Mouse (Mus musculus) midbrain, embryonic 14.5 days (tissue): ENCODE measurements around the gene Vac14. TPM values are rescaled to one million over a fixed set of nuclear protein-coding genes. Genes with fewer than 3 reads are reported as not detected.

Experiments
- ATAC-seq: fragments of 200-750 bp; cut with Nextera tagmentation; 2 replicates; pipeline ENCODE4 v1.8.0; 2017; ENCODE audit warnings: moderate number of reproducible peaks, moderate library complexity; ENCODE audit not compliant: low FRiP score, low TSS enrichment
- DNase-seq: peaks from one replicate; pipeline ENCODE4 v3.0.0-alpha.2; 2015
- H3K27ac ChIP-seq: fragments of 300-500 bp; sonication (generic); replicated peaks from 2 replicates; pipeline ENCODE4 v1.5.1; 2014; ENCODE audit warnings: mild to moderate bottlenecking, low read depth, low read length, moderate library complexity
- H3K27me3 ChIP-seq: fragments of 300-500 bp; sonication (generic); 2 replicates; pipeline ENCODE4 v1.6.1; 2014; ENCODE audit warnings: low read length, control low read depth, mixed read lengths; ENCODE audit not compliant: control insufficient read depth, insufficient read depth
- H3K36me3 ChIP-seq: fragments of 300-500 bp; sonication (generic); 2 replicates; pipeline ENCODE4 v1.6.1; 2014; ENCODE audit warnings: low read length, control low read depth; ENCODE audit not compliant: control insufficient read depth, insufficient read depth
- H3K4me1 ChIP-seq: fragments of 300-500 bp; sonication (generic); 2 replicates; pipeline ENCODE4 v1.6.1; 2014; ENCODE audit warnings: mild to moderate bottlenecking, antibody characterized with exemption, low read length, control low read depth; ENCODE audit not compliant: control insufficient read depth, insufficient read depth
- H3K4me2 ChIP-seq: fragments of 300-500 bp; sonication (generic); 2 replicates; pipeline ENCODE4 v1.6.1; 2014; ENCODE audit warnings: mild to moderate bottlenecking, low read length, moderate library complexity
- H3K4me3 ChIP-seq: fragments of 300-500 bp; sonication (generic); replicated peaks from 2 replicates; pipeline ENCODE4 v1.5.1; 2014; ENCODE audit warnings: low read depth, low read length
- H3K9ac ChIP-seq: fragments of 300-500 bp; sonication (generic); replicated peaks from 2 replicates; pipeline ENCODE4 v1.6.1; 2014; ENCODE audit warnings: mild to moderate bottlenecking, low read length, moderate library complexity
- H3K9me3 ChIP-seq: fragments of 300-500 bp; sonication (generic); 2 replicates; pipeline ENCODE4 v1.6.1; 2016; ENCODE audit warnings: low read length, control low read depth, mixed read lengths; ENCODE audit not compliant: control insufficient read depth
- WGBS: fragments of 180-500 bp; shearing (Covaris S2); extraction: QIAGEN DNeasy Blood & Tissue Kit; methylation state at CpG from one replicate; pipeline ENCODE4 v1.1.7; 2014; 5-methylcytosine and 5-hydroxymethylcytosine counted together
- polyA plus RNA-seq: library from polyadenylated mRNA; unstranded; fragments of >200 nt; fragmentation: Nextera tagmentation; extraction: Ambion mirVana; gene quantifications from 2 replicates; pipeline ENCODE4 v1.2.1, GENCODE M21; 2014

Gene Vac14
- polyA plus RNA-seq, 1 experiment from 2014 or later = 32.5 TPM

DNA sequence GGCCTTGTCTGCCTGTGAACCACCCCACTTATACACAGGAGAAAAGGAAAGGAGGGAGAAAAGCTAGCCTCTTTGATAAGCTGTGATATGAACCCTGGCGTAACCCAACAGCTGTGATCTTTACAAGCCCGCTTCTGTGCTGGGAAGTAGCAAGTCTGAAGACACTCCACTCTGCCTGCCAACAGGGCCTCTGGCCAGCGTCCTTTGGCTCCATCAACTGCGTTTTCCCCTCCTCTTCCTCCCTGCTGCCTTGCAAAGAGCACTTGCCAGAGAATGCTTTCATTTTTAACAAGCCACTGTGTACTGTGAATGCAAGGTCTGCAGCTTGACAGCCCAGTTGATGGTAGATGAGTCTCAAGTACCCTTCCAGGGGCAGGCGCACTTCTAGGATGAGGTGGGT, 69.3 kb downstream of the Vac14 start:
- no peak for ATAC-seq
- no peak for DNase-seq
- WGBS = 95% methylated on average over 5 of the region's 5 CpGs
- no peak overlapping the region for H3K27ac ChIP-seq
- H3K4me1 ChIP-seq = no peaks in the 10 kb centered on the region
- H3K9ac ChIP-seq = no peak overlapping the region
- H3K4me3 ChIP-seq = no peak overlapping the region
- no peaks in the 10 kb centered on the region for H3K9me3 ChIP-seq
- peaks cover 70% of the 10 kb centered on the region for H3K36me3 ChIP-seq
- H3K27me3 ChIP-seq = no peaks in the 10 kb centered on the region
- no peak overlapping the region for H3K4me2 ChIP-seq

DNA sequence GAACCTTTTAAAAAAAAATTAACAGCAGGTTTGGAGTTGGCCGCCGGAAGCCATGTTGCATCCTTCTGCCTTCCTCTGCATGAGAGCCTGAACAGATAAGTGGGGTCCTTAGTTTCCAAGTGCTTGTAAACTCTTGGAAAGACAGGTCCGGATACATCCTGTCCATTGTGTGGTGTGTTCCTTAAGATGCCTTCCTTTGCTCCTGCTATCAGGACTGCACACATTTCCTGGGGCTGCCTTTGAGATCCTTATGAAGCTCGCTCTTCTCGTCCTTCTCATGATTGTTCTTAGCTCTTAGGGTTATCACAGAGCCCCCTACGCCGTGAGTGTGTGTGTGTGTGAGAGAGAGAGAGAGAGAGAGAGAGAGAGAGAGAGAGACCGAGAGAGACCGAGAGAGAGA, 71.6 kb downstream of the Vac14 start:
- Histone ChIP-seq H3K4me2 (no peak overlapping the region), H3K4me3 (no peak overlapping the region)

DNA sequence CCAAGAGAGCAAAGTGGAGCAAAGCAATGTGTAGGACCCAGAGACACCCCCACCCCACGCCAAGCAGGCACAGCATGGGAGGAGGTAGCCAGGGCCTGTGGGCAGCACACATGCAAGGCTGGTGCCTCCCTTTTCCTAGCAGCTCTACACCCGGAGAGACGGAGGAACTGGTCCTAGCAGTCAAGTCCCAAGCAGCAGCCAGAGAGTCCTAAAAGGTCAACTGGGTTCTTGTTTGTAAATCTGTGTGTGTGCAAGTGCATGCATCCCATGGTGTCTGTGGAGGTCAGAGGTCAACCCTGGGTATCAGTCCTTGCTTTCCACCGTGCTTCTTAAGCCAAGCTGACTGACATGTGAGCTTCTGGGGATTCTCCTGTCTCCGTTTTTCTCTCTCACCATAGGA, 75.8 kb downstream of the Vac14 start:
- DNase-seq (no peak), ATAC-seq (no peak)
- Histone ChIP-seq H3K36me3 (peaks cover 24% of the 10 kb centered on the region), H3K4me2 (no peak overlapping the region), H3K27me3 (no peaks in the 10 kb centered on the region), H3K9me3 (no peaks in the 10 kb centered on the region), H3K4me1 (0 out of 2 replicates have a peak, but pooled peaks cover 4% of the 10 kb centered on the region), H3K4me3 (no peak overlapping the region), H3K27ac (no peak overlapping the region), H3K9ac (no peak overlapping the region)
- 67% methylated on average over 5 of the region's 5 CpGs for WGBS

More for the DNA sequence above, 71.6 kb downstream of the Vac14 start:
- no peak overlapping the region for H3K27ac ChIP-seq
- no peaks in the 10 kb centered on the region for H3K9me3 ChIP-seq
- H3K27me3 ChIP-seq = no peaks in the 10 kb centered on the region
- peaks cover 53% of the 10 kb centered on the region for H3K36me3 ChIP-seq
- no peak for ATAC-seq
- no peak for DNase-seq
- 0 out of 2 replicates have a peak, but pooled peaks cover 2% of the 10 kb centered on the region for H3K4me1 ChIP-seq
- no peak overlapping the region for H3K9ac ChIP-seq
- 92% methylated on average over 9 of the region's 9 CpGs for WGBS

DNA sequence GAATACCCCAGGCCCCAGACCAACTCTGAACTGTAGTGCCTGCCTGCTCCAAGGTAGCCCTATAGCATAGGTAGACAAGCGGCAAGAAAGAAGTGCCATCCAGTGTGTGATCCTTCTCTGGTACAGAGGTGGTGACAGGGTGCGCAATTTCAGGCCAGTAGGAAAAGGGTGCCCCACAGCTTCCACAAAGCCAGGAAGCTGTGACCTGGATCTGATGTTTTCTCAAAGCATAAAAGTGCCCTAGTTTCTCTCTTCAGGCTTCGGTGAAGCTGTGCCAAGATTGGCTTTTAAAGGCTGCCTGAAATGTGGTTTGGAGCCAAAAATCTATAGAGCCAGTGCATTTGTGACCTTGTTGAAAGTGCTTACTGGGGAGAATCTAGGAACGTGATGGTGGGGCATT, 76.4 kb downstream of the Vac14 start:
- Histone ChIP-seq H3K9me3 (no peaks in the 10 kb centered on the region), H3K4me2 (no peak overlapping the region), H3K27me3 (no peaks in the 10 kb centered on the region), H3K4me3 (no peak overlapping the region), H3K4me1 (0 out of 2 replicates have a peak, but pooled peaks cover 4% of the 10 kb centered on the region), H3K36me3 (peaks cover 20% of the 10 kb centered on the region), H3K27ac (no peak overlapping the region; the same call in 1 of the 2 replicates), H3K9ac (no peak overlapping the region)
- DNase-seq = no peak
- no peak for ATAC-seq
- 88% methylated on average over 4 of the region's 4 CpGs for WGBS

DNA sequence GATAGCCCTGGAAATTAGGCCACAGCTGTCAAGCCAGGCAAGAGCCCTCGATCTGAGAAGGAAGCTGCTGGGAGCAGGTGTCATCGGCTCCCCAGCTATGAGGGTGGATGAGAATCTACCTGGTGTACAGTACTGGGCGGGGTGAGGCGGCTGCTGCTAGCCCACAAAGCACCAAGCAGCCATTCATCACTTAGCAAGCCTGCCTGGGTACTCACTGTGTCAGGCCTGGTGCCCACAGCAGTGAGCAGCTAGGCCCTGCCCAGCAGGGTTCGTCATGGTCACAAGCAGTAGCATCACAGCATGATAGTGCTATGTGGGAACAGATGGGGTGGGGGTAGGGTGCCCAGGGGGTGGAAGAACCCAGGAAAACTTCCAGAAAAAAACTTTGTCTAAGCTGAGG, 77.0 kb downstream of the Vac14 start:
- Histone ChIP-seq H3K4me3 (no peak overlapping the region), H3K36me3 (peaks cover 15% of the 10 kb centered on the region), H3K9me3 (no peaks in the 10 kb centered on the region), H3K27me3 (no peaks in the 10 kb centered on the region), H3K27ac (no peak overlapping the region), H3K4me2 (no peak overlapping the region), H3K9ac (no peak overlapping the region), H3K4me1 (0 out of 2 replicates have a peak, but pooled peaks cover 4% of the 10 kb centered on the region)
- ATAC-seq = no peak
- WGBS = 81% methylated on average over 5 of the region's 5 CpGs
- DNase-seq = no peak

DNA sequence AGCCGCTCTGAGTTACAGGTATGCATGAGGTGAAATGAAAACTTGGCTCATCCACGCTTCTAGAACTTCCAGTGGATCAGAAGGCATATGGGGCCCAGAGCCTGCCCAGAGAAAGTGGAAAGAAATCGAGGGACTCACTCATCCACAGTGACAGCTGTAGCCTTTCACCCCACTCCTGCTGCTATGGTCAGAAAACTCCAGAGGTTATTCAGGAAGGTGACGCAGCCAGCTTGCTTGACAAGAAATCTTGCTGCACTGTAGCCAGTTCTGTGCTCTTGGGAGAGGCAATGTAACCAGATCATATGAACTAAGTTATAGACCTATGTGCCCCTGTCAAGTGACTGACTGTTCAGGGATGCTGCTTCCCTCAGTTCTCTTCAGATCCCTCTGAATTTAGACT, 77.7 kb downstream of the Vac14 start:
- Histone ChIP-seq H3K36me3 (peaks cover 9% of the 10 kb centered on the region), H3K27ac (no peak overlapping the region), H3K27me3 (no peaks in the 10 kb centered on the region), H3K4me3 (no peak overlapping the region), H3K9me3 (no peaks in the 10 kb centered on the region), H3K9ac (no peak overlapping the region), H3K4me1 (0 out of 2 replicates have a peak, but pooled peaks cover 4% of the 10 kb centered on the region), H3K4me2 (no peak overlapping the region)
- DNase-seq (no peak), ATAC-seq (no peak)
- WGBS = 97% methylated on average over 4 of the region's 4 CpGs

DNA sequence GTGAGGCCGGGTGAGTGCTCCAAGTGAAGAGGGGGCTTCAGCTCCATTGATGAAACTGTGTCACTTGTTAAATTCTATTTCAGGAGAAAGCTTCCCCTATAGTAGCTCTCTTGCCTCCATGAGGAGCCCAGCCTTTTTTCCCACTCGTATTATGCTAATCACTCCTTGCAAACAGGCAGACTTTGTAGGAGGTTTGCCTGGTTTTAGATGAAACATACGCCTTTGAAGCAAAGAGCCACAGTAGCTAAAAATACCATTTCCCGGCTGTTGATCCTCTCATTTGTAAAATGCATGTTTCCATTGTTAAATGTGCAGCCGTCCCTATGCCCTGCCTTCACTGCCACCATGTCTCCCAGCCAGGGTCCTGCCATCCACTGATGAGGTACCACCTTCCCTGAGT, 79.2 kb downstream of the Vac14 start:
- H3K4me2 ChIP-seq = no peak overlapping the region
- H3K36me3 ChIP-seq = peaks cover 8% of the 10 kb centered on the region; the same call in 1 of the 2 replicates
- WGBS = 89% methylated on average over 5 of the region's 5 CpGs
- H3K4me1 ChIP-seq = peaks cover 7% of the 10 kb centered on the region; the same call in 1 of the 2 replicates
- H3K9ac ChIP-seq = no peak overlapping the region
- H3K9me3 ChIP-seq = no peaks in the 10 kb centered on the region
- H3K27me3 ChIP-seq = no peaks in the 10 kb centered on the region
- ATAC-seq (no peak), DNase-seq (no peak)
- H3K4me3 ChIP-seq = no peak overlapping the region
- H3K27ac ChIP-seq = no peak overlapping the region

DNA sequence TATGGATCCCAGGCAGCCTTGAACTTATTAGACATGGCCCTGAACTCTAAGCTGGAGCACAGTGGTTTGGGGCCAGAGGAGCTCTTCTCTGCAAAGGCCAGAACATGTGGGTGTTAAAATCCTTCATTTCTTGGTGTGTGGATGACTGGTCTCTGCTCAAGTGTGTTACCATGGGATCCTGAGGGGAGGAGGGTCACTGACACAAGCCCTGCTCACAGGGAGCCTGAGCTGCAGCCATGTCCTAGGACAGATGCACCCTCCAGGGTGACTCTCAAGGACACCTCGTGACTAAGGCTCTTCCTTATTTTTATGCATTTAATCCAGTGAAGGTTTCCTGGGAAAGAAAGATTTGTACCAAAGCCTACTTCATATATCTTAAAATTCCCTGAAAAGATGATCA, 79.7 kb downstream of the Vac14 start:
- no peaks in the 10 kb centered on the region for H3K9me3 ChIP-seq
- no peak overlapping the region for H3K4me3 ChIP-seq
- H3K27me3 ChIP-seq = no peaks in the 10 kb centered on the region
- H3K4me1 ChIP-seq = peaks cover 11% of the 10 kb centered on the region; the same call in 1 of the 2 replicates
- no peak for DNase-seq
- WGBS = 83% methylated on average over 1 of the region's 1 CpGs
- H3K27ac ChIP-seq = no peak overlapping the region
- peaks cover 8% of the 10 kb centered on the region; the same call in 1 of the 2 replicates for H3K36me3 ChIP-seq
- ATAC-seq = no peak
- no peak overlapping the region for H3K4me2 ChIP-seq
- H3K9ac ChIP-seq = no peak overlapping the region

DNA sequence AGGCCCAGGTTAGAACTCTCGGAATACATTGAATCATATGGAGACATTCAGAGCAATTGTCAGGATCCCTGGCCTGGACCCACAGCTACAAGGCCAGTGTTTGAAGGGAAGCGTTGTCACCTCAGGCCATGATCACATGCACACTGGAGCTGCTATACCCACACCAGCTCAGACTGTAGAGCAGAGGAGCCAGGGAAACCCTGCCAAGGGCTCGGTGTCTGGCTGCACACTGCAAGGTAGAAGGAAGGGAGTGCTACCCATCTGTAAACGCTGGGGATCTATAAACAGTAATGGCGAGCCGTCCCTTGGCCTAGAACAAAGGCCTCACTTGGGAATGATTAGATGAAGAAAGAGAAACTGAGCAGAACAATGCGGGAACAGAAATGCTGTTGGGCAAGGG, 81.1 kb downstream of the Vac14 start:
- no peaks in the 10 kb centered on the region for H3K9me3 ChIP-seq
- 91% methylated on average over 7 of the region's 7 CpGs for WGBS
- H3K9ac ChIP-seq = no peak overlapping the region
- H3K4me1 ChIP-seq = peaks cover 11% of the 10 kb centered on the region; the same call in 1 of the 2 replicates
- no peak overlapping the region for H3K4me2 ChIP-seq
- H3K27ac ChIP-seq = no peak overlapping the region
- no peak for DNase-seq
- no peak overlapping the region for H3K4me3 ChIP-seq
- no peak for ATAC-seq
- H3K27me3 ChIP-seq = no peaks in the 10 kb centered on the region
- peaks cover 3% of the 10 kb centered on the region; the same call in 1 of the 2 replicates for H3K36me3 ChIP-seq
